Mouse (Mus musculus): Measurements from ENCODE around the gene Gpr4.

GRCm38 (mm10) chr7:19247511-19247910 is 35.2 kb downstream of the Gpr4 start:
- TF ChIP-seq CTCF (IDR thresholded peaks at IDR 0.05; ENCODE audit: low read depth) (no peak), EP300 (optimal IDR thresholded peaks at IDR 0.05) (no peak)

Data from stomach, postnatal 0 days (tissue).